ENCODE assay signal across 32 mouse cellular contexts in genomic region chr5:148502237-148502636, GRCm38 (mm10).
"Had no signal": no experiment of that assay in that cellular context is flagged by ENCODE, and none has a peak within 500 bp of the region (broad histone marks: within the 10 kb centered on the region; RNA-seq: fewer than 3 reads in every experiment).

No protein-coding gene starts in this region.

- H3K9me3 ChIP-seq: limb, embryonic 10.5 days; limb, embryonic 15.5 days; liver, embryonic 12.5 days; liver, embryonic 13.5 days; liver, embryonic 15.5 days; lung, embryonic 15.5 days; midbrain, embryonic 10.5 days; midbrain, embryonic 15.5 days had no signal

- H3K27me3 ChIP-seq: limb, embryonic 12.5 days; limb, embryonic 13.5 days; limb, embryonic 15.5 days; liver, embryonic 12.5 days; liver, embryonic 13.5 days; liver, embryonic 15.5 days; lung, embryonic 15.5 days; midbrain, embryonic 12.5 days; midbrain, embryonic 13.5 days; midbrain, embryonic 15.5 days; neural tube, embryonic 12.5 days had no signal

- H3K9ac ChIP-seq: limb, embryonic 12.5 days; limb, embryonic 13.5 days; limb, embryonic 15.5 days; liver, embryonic 12.5 days; liver, embryonic 13.5 days; liver, embryonic 14.5 days; liver, embryonic 15.5 days; liver, postnatal 0 days; lung, embryonic 14.5 days; lung, embryonic 15.5 days; midbrain, embryonic 12.5 days; midbrain, embryonic 13.5 days; midbrain, embryonic 15.5 days; neural tube, embryonic 12.5 days had no signal

- H3K4me2 ChIP-seq: limb, embryonic 12.5 days; limb, embryonic 13.5 days; limb, embryonic 15.5 days; liver, embryonic 11.5 days; liver, embryonic 12.5 days; liver, embryonic 13.5 days; liver, embryonic 15.5 days; lung, embryonic 14.5 days; lung, embryonic 15.5 days; midbrain, embryonic 11.5 days; midbrain, embryonic 12.5 days; midbrain, embryonic 13.5 days; midbrain, embryonic 15.5 days; neural tube, embryonic 12.5 days had no signal

- DNase-seq: left cerebral cortex, postnatal 4 days; liver; liver, embryonic 13.5 days; liver, postnatal 0 days; lung, adult 18-20 months; lung, adult 2 months; lung, embryonic 14.5 days; lung, postnatal 10 days; lung, postnatal 14 days; lung, postnatal 36 days; lung, postnatal 4 days; midbrain, embryonic 14.5 days had no signal

- H3K4me1 ChIP-seq: limb, embryonic 10.5 days; limb, embryonic 12.5 days; limb, embryonic 13.5 days; limb, embryonic 15.5 days; liver, embryonic 15.5 days; lung, embryonic 15.5 days; megakaryocyte, embryonic 14.5 days; midbrain, embryonic 10.5 days; midbrain, embryonic 12.5 days; midbrain, embryonic 13.5 days; midbrain, embryonic 15.5 days; neural tube, embryonic 12.5 days had no signal

- H3K4me3 ChIP-seq: limb, embryonic 10.5 days; limb, embryonic 12.5 days; limb, embryonic 13.5 days; limb, embryonic 15.5 days; liver, embryonic 12.5 days; liver, embryonic 13.5 days; liver, embryonic 15.5 days; lung, embryonic 15.5 days; megakaryocyte, embryonic 14.5 days; midbrain, embryonic 10.5 days; midbrain, embryonic 12.5 days; midbrain, embryonic 13.5 days; midbrain, embryonic 15.5 days; myocyte; neural tube, embryonic 12.5 days had no signal

- H3K27ac ChIP-seq: limb, embryonic 10.5 days; limb, embryonic 12.5 days; limb, embryonic 13.5 days; limb, embryonic 15.5 days; liver, embryonic 12.5 days; liver, embryonic 13.5 days; liver, embryonic 14.5 days; liver, embryonic 15.5 days; lung, embryonic 15.5 days; macrophage; midbrain, embryonic 10.5 days; midbrain, embryonic 12.5 days; midbrain, embryonic 13.5 days; midbrain, embryonic 15.5 days; neural tube, embryonic 12.5 days had no signal

- ATAC-seq: liver, embryonic 12.5 days; liver, postnatal 0 days; lung, postnatal 0 days; midbrain, embryonic 13.5 days; midbrain, embryonic 15.5 days; midbrain, embryonic 16.5 days had no signal
